Mouse (Mus musculus) ovary, postnatal 14 days (tissue): ENCODE data around the gene Erc2.
A peak's percentile ranks its signal among the peaks of the same experiment; 100 is the strongest.

ENCODE experiments used
- DNase-seq: peaks from one replicate; pipeline ENCODE4 v3.0.0; 2022; ENCODE audit warnings: low spot score

Gene Erc2

GRCm38 (mm10) chr14:28300095-28300494 lies 677.9 kb downstream of the Erc2 start:
- no peak for DNase-seq

GRCm38 (mm10) chr14:28301251-28301650 lies 679.0 kb downstream of the Erc2 start:
- no peak for DNase-seq

- no peak for DNase-seq
Measured at GRCm38 (mm10) chr14:28304131-28304530, 681.9 kb downstream of the Erc2 start.

DNA sequence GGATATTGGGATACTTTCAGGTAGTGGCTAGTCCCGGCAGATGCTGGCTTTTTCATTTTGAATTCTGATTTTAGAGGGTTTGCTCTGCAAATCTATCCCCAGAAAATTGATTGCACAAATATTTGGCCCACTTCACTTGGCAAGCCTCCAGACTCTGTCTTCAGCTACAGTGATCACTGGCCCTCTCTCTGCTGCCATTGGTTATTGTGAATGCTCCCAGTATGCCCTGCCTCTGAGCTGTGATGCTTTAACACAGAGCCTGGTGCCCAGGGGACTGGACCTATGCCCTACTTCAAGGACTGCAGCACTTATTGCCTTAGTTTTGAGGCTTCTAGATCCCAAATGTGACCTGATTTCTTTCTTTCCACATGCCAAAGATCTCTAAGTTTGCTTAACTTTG lies 686.4 kb downstream of the Erc2 start:
- DNase-seq: no peak

DNA sequence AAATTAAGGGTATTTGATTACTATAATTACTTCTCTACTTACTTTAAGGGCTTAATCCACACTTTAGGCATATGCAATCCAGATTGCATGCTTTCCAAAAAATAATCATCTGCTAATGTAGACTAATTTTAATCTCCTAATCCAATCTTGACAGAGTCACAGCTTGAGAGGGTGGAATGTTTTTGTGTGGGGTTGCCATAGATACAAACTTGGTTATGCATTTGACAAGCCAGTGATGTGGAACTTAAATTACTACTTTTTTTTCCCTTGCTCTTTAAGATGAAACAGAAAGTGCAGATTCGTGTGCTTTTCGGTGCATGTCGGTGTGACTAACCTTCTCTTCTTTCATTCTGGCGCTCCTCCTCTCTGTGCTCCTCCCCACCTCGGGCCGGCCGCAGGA lies 694.6 kb downstream of the Erc2 start:
- no peak for DNase-seq

DNA sequence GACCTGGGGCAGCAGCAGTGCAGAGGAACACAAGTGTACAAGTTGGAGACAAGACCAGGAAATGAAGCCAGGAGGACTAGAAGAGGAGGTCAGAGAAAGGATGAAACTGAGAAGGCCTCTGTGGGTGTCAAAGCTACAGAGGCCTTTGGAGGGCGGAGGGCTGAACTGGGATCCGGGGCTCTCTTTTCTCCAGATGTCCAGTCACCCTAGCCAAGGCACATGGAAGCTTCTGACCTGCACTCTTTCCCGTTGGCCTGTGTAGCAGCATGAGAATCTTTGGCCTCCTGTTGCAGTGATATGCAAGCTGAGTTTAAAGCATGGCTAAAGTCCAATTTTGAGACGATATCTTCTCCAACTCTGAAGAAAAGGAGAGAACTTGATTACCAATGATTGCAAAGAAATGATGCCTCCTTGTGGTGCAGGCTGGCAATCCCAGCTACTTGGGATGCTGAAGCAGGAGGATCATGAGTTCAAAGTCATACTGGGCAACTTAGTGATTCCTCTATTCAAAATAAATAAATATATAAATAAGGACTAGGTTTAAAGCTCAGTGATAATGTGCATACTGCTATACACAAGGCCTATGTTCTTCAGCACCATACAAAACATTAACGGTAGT lies 699.8 kb downstream of the Erc2 start:
- DNase-seq: peak; percentile 14

DNA sequence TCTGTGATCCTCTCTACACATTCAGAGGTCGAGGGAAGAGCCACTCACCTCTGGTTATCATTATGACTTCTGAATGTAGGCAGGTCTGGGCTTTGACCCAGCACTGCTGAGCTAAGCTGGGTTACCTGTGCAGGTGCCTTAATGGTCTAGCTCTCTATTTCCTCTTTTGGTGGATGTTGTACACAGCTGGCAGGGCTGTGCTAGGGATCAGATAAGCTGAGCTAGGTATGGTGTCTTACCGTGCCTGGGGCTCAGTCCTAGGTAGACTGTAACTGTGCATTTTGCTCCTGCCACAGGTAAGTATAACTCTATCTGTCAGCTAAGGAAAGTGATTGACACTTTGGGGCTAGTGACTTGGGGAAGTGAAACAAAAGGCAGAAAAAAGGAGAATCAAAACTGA lies 701.0 kb downstream of the Erc2 start:
- DNase-seq: no peak

- no peak for DNase-seq
Measured at GRCm38 (mm10) chr14:28323727-28324126, 701.5 kb downstream of the Erc2 start.

GRCm38 (mm10) chr14:28326456-28326855 lies 704.2 kb downstream of the Erc2 start:
- no peak for DNase-seq

- no peak for DNase-seq
Measured at GRCm38 (mm10) chr14:28328512-28328911, 706.3 kb downstream of the Erc2 start.

- DNase-seq: no peak
Measured at GRCm38 (mm10) chr14:28331108-28331507, 708.9 kb downstream of the Erc2 start.

DNA sequence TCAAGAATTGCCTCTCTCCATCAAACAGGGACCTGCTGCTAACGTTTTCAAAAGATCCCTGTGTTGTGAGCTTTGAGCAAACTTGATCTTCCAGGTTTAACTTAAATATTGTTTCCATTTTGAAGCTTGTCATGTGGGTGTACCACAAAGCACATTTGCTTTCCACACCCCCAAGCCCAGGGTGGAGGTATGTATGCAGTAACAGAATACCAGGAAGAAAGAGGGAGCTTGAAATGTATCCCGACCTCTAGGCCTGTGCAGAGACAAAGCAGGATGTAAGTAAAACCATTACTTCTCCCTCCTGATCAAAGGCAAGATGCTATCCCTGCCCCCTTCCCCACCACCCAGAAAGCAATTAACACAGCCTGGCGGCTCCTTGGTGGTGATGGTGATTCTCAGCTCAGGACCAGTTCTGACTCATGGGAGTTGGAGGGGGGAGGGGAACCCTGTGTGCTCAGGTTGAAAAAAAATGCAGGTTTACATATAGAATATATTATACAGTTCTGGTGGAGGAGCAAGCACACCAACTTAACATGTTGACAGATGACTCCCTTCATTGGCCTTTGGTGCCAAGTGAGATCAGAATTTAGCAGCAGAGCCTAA lies 710.2 kb downstream of the Erc2 start:
- no peak for DNase-seq

DNA sequence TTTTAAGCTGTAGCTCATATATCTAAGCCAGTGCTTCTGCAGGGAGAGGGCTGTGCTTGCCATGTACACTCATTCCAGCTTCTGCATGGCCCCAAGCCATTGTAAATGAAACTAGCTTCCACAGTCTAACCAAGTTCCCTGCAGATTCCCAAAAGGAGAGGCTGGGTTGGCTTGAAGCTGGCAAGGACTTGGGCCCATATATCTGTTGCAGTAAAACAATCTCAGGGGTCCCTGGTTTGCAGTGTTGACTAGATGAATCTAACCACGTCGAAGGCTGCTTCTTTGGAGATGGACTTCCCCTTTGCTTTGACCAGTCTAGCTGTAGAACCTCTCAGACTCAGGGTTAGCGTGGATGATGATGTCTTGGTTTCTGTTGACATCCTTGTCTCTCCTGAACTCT lies 716.9 kb downstream of the Erc2 start:
- no peak for DNase-seq

DNA sequence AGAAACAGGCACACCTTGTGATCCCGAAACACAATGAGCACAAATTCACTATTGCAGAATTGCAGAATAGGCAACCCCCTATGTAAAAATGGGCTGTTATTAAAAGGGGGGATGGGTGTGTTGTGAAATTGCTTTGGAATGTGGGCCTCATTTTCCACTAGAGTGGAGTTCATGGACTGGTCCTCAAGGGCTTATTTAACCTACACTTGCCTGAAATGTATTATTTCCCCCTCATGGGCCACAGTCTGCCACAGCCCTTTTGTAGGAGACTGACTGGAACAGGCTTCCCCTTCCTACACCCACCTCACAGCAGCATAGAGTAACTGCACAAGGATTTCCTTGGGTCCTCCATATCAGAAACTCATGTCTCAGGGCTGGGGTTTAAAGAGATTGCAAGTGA lies 726.9 kb downstream of the Erc2 start:
- no peak for DNase-seq

DNA sequence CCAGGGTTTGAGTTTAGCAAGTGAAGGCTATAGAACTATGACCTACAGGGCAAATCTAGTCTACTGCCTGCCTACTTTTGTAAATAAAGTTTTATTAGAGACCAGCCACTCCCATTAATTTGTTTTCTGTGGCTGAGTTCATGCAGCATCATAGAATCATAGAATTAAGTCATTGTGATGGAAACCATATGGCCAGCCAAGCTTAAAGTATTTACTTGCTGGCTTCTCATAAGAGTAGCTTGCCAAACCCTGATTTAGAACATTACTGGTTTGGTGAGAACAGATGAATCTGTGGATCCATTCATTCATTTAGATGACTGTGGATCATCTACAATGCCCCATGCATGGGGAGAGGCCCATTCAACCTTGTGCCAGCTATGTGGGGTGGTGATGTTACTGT lies 733.8 kb downstream of the Erc2 start:
- no peak for DNase-seq

DNA sequence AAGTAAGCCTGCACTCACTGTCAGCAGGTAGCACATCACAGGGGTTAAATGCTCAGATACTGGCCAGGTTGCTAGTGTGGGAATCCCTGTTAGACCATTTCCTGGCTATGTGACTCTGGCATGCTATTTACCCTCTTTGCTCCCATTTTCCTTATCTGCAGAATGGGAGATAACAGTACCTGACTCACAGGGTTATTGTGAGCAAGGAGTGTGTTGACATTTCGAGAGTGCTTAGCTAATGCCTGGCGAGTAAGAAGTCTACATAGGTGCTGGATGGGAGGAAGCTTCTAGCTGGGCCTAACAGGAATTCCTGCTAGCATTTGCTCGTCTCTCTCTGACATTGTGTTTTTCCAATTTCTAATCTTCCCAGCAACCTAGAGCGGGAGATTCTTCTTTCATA lies 737.3 kb downstream of the Erc2 start:
- no peak for DNase-seq

GRCm38 (mm10) chr14:28359983-28360382 lies 737.8 kb downstream of the Erc2 start:
- no peak for DNase-seq

DNA sequence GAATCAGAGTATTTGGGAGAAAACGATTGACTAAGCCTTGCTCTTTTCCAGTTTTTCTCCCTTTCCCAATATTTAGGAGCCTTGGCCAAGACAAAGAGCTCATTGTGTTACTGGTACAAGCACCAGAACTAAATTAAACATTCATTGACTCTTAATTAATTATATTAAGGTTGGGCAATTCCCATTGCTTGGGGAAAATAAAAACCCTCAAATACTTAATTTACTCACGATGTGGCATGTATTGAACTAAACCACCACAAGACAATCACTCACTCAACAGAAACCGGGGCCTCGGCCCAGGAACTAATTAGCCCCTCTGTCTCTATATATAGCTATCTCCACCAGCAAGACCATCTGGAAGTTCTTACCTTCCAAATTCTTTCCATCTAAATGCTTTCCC lies 740.1 kb downstream of the Erc2 start:
- no peak for DNase-seq

DNA sequence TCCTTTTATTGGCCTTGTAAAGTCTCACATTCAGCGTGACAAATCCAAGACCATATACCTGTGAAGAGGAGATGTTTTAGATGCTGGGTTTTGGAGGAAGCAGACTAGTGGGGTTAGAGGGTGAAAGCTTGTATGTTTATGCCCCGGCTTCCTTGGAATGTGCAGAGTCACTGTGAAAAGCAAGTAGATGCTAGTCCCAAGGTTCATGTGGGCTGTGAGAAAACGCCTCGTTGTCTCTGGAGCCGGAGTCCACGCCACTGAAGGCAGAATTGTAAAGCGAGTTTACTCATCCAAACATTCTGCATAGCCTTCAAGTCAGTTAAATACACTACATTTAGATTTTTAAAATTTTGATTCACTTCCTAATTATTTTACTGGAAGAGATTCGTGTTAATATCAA lies 748.5 kb downstream of the Erc2 start:
- no peak for DNase-seq

DNA sequence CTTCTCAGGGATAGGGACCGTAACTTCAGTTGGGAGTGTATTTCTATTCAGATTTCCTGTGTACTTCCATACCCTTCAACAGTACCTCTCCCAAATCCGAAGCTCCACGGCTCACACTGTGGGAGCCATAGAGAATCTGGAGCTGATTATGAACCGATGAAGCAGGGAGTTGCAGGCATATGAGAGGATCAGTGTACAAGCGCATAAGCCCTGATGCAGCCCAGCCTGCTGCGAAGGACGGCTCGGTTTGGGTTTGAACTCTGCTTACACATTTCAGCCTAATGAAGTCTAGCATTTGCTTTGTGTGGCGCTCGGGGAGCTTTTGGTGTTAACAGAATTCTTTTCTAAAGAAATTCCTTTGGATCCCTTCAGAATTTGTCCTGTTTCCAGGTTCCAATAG lies 749.4 kb downstream of the Erc2 start:
- no peak for DNase-seq

DNA sequence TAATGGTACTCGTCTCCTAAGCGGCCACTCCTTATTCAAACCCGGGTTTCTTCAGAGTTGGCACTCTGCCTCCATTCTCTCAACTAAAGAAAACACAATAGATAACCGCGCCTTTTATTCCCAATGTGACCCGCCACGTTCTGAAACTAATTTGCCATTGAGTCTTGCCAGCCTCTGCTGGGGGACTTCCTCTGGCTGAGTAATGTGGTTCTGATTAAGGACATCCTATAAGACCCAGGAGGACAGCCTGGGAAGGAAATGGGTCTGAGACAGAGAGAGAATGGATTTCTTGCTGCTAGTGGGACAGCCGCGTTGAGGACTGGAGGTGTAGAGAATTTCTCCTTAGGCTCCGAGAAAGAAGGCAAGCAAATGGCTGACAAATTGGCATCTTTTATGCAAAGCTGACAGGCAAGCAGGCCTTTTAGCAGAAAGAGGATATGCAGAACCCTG lies 753.4 kb downstream of the Erc2 start:
- DNase-seq: no peak

DNA sequence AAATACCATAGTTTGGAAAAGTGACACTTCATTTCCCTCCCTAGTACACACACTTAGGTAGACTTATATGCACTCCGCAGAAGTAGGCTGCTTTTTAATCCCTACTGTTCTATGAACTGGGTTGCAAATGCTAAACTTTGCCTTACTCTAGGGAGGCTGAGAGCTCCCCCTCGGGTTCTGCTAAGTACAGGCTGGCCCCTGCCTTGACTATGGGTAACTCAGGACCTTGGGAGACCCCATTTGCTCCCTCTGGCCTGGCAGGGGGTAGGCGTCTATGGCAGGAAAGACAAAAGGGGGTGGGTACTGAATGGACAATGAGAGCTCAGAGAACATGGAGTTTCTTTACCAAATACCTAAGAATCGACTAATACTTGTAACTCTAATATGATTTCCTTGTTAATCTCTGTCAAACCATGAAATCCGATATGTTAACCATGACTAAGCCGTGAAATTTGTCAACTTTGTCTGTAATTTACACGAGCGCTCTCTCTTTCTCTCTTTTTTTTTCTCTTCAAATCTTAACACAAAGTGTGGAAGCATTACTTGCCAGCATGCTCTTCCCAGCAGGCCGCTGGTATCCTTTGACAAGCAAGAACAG lies 754.1 kb downstream of the Erc2 start:
- DNase-seq: no peak

- DNase-seq: no peak
Measured at GRCm38 (mm10) chr14:28377519-28377918, 755.3 kb downstream of the Erc2 start.

GRCm38 (mm10) chr14:28380129-28380528 lies 757.9 kb downstream of the Erc2 start:
- no peak for DNase-seq
